Mouse (Mus musculus) E14TG2a.4 (cell line): ENCODE measurements around the gene Gstm3.

Source experiments
- CTCF ChIP-seq: conservative IDR thresholded peaks from 2 replicates; pipeline ENCODE4 v1.5.1; 2014; ENCODE audit warnings: low read length
- NANOG ChIP-seq: IDR thresholded peaks from 2 replicates; pipeline ENCODE4 v1.6.1; 2014; ENCODE audit warnings: borderline replicate concordance, low read length, mixed read lengths
- POU5F1 ChIP-seq: IDR thresholded peaks from 2 replicates; pipeline ENCODE4 v1.6.1; 2014; ENCODE audit warnings: low read length, borderline replicate concordance

GRCm38 (mm10) chr3:107931670-107932069 is 37.4 kb downstream of the Gstm3 start, which contains the start of gene Gstm7:
- no peak for TF ChIP-seq CTCF
- TF ChIP-seq NANOG = no peak
- no peak for TF ChIP-seq POU5F1
